Mouse (Mus musculus): ENCODE measurements at regions not wholly inside any gene's neighbourhood (a gene's known extent, or its start where the extent isn't known, plus 50 kb on each side); places are given as distances from the start of the nearest gene placed in this dataset.

- TF ChIP-seq CTCF (IDR thresholded peaks at IDR 0.05) (no peak), POLR2A (IDR thresholded peaks at IDR 0.05; ENCODE audit: insufficient read depth, low read depth, low read length) (no peak), EP300 (IDR thresholded peaks at IDR 0.05; ENCODE audit: insufficient read depth, low read depth, low read length) (no peak)
These were observed 350.8 kb upstream of the Negr1 start for GRCm38 (mm10) chr3:156210827-156211226.

Measured in heart, adult 2 months (tissue).